Mouse (Mus musculus) macrophage (primary cell): ENCODE data around the gene Emc10. TPM values are rescaled to one million over a fixed set of nuclear protein-coding genes. Genes with fewer than 3 reads are reported as not detected.

ENCODE experiments used
- H3K27ac ChIP-seq: fragments of 350-480 bp; formaldehyde crosslinking; 2 replicates; pipeline ENCODE4 v1.9.0; 2021
- H3K36me3 ChIP-seq: fragments of 350-480 bp; formaldehyde crosslinking; 2 replicates; pipeline ENCODE4 v1.9.0; 2021; ENCODE audit errors: inconsistent target
- H3K4me3 ChIP-seq: fragments of 350-480 bp; formaldehyde crosslinking; 2 replicates; pipeline ENCODE4 v1.9.0; 2021; ENCODE audit errors: inconsistent target
- H3K79me2 ChIP-seq: fragments of 350-480 bp; formaldehyde crosslinking; 2 replicates; pipeline ENCODE4 v1.9.0; 2021; ENCODE audit errors: inconsistent target
- WGBS: methylation state at CpG from one replicate; pipeline ENCODE4 v1.1.7; 2026; ENCODE audit warnings: inconsistent platforms; ENCODE audit not compliant: missing documents; 5-methylcytosine and 5-hydroxymethylcytosine counted together
- polyA plus RNA-seq: library from polyadenylated mRNA; stranded (reverse); fragments of 250-400 nt; gene quantifications from 3 replicates; pipeline ENCODE4 v1.2.4, GENCODE M21; 2018; ENCODE audit warnings: inconsistent platforms

Gene Emc10
- polyA plus RNA-seq, 1 experiment from 2014 or later = 35.5 TPM

DNA sequence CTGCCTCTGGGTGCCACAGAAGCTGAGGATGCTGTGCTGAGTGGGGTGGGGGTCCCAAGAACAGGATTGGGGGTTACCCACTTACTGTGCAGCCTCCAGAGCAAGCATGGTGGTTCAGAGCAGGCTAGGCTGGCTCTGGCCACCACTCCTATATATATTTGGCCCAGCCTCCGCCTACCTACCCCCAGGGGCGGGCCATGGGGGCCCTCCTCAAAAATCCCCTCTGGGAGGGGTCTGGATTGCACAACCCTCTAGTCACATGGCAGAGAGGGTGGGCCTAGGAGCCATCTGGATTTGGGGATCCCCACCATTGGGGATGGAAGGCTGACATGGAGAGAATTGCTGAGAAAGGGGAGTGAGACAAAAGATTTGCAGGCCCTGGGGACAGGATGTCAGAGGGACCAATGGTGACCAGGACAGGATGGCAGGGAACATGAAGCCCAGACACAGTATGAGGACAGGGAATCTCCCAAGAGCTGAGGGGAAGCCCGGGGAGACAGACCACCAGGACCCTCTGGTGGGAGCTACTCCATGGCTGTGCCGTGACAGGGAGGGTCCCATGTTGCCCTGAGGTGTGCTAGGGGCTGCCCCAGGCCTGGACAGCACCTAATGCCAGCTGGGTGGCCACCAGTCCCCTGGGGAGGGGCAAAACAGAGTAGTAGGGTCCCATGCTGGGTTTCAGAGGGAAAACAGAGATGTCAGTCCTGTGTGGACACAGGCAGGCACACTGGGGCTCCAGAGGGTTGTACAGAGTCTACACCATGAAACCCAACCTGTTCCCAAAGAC lies 35.8 kb upstream of the Emc10 start, which contains the start of gene Spib:
Gene Spib (minus strand): TSS at position 126 of the 787 bp plus-strand sequence.
- H3K36me3 ChIP-seq = no peaks in the 10 kb centered on the region
- WGBS = 89% methylated on average over 4 of the region's 4 CpGs

GRCm38 (mm10) chr7:44531207-44531606 lies 34.9 kb upstream of the Emc10 start:
- 32% methylated on average over 5 of the region's 5 CpGs for WGBS
- no peak overlapping the region for H3K27ac ChIP-seq
- H3K36me3 ChIP-seq = no peaks in the 10 kb centered on the region
- H3K4me3 ChIP-seq = no peak overlapping the region
- H3K79me2 ChIP-seq = no peaks in the 10 kb centered on the region

More for the DNA sequence above, 35.8 kb upstream of the Emc10 start, which contains the start of gene Spib:
- no peak within 1 kb of the TSS for H3K27ac ChIP-seq
- no peaks in the 10 kb centered on the region for H3K79me2 ChIP-seq
- no peak within 1 kb of the TSS for H3K4me3 ChIP-seq

DNA sequence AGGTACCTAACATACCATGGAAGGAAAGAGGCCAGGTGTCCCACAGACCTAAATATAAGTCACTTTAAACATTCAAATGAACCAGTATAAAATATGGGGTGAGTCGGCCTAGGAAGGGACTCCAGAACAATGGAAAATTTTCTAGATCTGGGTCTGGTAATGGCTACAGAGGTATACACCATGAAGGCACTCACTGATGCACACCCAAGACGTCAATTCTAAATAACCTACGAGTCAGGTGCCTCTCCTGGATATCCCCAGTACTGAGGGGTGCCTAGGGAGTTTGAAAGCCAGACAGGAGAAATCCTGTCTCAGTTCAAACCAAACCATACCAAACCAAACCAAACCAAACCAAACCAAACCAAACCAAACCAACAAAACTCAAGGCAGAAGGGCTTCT lies 34.2 kb upstream of the Emc10 start:
- WGBS = 82% methylated on average over 2 of the region's 3 CpGs
- Histone ChIP-seq H3K27ac (no peak overlapping the region), H3K36me3 (no peaks in the 10 kb centered on the region), H3K4me3 (no peak overlapping the region), H3K79me2 (no peaks in the 10 kb centered on the region)

DNA sequence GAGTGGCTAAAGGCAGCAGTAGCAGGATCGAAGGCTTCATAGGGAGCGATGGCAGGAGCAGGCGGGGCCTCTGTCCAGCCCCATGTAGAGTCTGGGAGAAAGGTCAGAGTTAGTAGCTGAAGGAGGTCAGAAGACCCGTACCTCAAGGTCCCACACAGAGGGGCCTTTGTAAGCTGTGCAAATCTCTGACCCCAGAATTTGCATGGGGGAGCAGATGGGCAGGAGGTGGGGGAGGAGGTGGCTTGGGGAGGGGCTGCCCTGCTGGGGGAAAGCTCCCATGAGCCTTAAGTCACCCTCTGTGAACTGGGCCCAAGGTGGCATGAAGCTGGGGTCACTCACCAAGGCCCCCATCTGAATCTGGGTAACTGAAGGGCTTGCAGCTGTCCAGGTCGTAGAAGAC lies 33.2 kb upstream of the Emc10 start:
- H3K36me3 ChIP-seq = no peaks in the 10 kb centered on the region
- 97% methylated on average over 5 of the region's 5 CpGs for WGBS
- no peaks in the 10 kb centered on the region for H3K79me2 ChIP-seq
- no peak overlapping the region for H3K4me3 ChIP-seq
- no peak overlapping the region for H3K27ac ChIP-seq

GRCm38 (mm10) chr7:44527483-44528398 lies 31.4 kb upstream of the Emc10 start:
- H3K36me3 ChIP-seq = no peaks in the 10 kb centered on the region
- no peaks in the 10 kb centered on the region for H3K79me2 ChIP-seq
- WGBS = 6% methylated on average over 40 of the region's 40 CpGs
- peak overlapping the region; percentile 32 for H3K4me3 ChIP-seq
- H3K27ac ChIP-seq = peak overlapping the region; percentile 36; the same call in 1 of the 2 replicates

GRCm38 (mm10) chr7:44526414-44527154 lies 30.3 kb upstream of the Emc10 start:
- H3K4me3 ChIP-seq = no peak overlapping the region
- H3K79me2 ChIP-seq = no peaks in the 10 kb centered on the region
- H3K27ac ChIP-seq = no peak overlapping the region
- 92% methylated on average over 14 of the region's 14 CpGs for WGBS
- no peaks in the 10 kb centered on the region for H3K36me3 ChIP-seq

GRCm38 (mm10) chr7:44525126-44525832 lies 28.9 kb upstream of the Emc10 start:
- Histone ChIP-seq H3K4me3 (no peak overlapping the region), H3K79me2 (no peaks in the 10 kb centered on the region), H3K27ac (no peak overlapping the region), H3K36me3 (no peaks in the 10 kb centered on the region)
- WGBS = 44% methylated on average over 20 of the region's 22 CpGs

DNA sequence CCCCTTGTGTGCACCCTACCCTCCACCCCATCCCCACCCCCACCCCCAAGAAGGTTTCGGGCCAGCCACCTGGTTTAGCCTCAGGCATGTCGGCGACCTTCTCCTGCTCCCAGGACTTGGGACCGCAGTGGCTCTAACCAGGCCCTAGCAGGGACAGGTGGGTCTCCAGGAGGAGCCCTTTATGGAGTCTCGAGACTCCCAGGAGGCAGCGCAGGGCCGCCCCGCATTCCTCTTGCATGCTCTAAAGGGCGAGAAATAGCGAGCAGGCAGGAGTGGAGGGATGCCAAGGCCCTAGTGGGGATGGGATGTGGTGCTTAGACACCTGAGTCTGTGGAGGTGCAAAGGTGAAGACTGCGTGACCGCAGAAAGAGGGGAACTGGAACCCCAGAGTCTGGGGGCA lies 28.2 kb upstream of the Emc10 start, which contains the start of gene Mybpc2:
Gene Mybpc2 (minus strand): TSS at position 155 of the 400 bp plus-strand sequence.
- Histone ChIP-seq H3K79me2 (no peaks in the 10 kb centered on the region), H3K27ac (no peak within 1 kb of the TSS), H3K4me3 (no peak within 1 kb of the TSS), H3K36me3 (no peaks in the 10 kb centered on the region)
- WGBS = 56% methylated on average over 8 of the region's 12 CpGs

GRCm38 (mm10) chr7:44523056-44523455 lies 26.7 kb upstream of the Emc10 start:
- Histone ChIP-seq H3K4me3 (no peak overlapping the region), H3K36me3 (no peaks in the 10 kb centered on the region), H3K27ac (no peak overlapping the region), H3K79me2 (no peaks in the 10 kb centered on the region)
- WGBS = 78% methylated on average over 2 of the region's 2 CpGs

GRCm38 (mm10) chr7:44521710-44522109 lies 25.4 kb upstream of the Emc10 start:
- Histone ChIP-seq H3K36me3 (no peaks in the 10 kb centered on the region), H3K4me3 (no peak overlapping the region), H3K27ac (no peak overlapping the region), H3K79me2 (no peaks in the 10 kb centered on the region)
- WGBS = 5% methylated on average over 20 of the region's 20 CpGs

- Histone ChIP-seq H3K36me3 (no peaks in the 10 kb centered on the region), H3K27ac (no peak overlapping the region), H3K4me3 (no peak overlapping the region), H3K79me2 (no peaks in the 10 kb centered on the region)
- 73% methylated on average over 3 of the region's 3 CpGs for WGBS
Observed at GRCm38 (mm10) chr7:44520990-44521389, 24.7 kb upstream of the Emc10 start.

DNA sequence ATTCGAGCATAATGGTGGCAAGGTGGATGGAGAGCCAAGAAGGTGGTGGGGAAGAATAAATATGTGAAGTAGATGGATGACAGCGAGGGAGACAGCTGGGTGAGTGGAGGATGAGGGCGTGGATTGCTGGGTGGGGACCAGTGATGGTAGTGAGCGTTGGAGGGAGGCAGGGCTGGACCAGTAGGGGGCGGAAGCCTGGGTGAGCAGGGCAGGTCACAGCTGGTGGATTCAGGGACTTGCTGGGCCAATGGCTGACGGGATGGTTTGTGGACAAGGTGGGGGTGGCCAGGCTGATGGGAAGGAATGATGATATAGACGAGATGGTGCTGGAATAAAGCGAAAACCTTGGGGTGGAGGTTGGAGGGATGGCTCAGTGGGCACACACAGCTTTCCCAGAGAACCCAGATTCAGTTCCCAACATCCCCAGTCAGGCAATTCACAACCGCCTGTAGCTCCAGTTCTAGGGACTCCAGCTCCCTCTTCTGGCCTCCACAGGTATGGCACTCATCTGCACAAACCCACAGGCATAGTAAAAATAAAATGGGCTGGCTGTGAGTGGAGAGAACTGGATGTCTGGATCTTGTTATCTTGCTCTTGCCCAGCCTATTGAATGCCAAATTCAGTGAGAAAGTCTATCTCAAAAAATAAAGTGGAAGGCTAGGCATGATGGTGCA lies 23.0 kb upstream of the Emc10 start:
- no peaks in the 10 kb centered on the region for H3K36me3 ChIP-seq
- no peaks in the 10 kb centered on the region for H3K79me2 ChIP-seq
- WGBS = 64% methylated on average over 9 of the region's 9 CpGs
- H3K27ac ChIP-seq = no peak overlapping the region
- no peak overlapping the region for H3K4me3 ChIP-seq

DNA sequence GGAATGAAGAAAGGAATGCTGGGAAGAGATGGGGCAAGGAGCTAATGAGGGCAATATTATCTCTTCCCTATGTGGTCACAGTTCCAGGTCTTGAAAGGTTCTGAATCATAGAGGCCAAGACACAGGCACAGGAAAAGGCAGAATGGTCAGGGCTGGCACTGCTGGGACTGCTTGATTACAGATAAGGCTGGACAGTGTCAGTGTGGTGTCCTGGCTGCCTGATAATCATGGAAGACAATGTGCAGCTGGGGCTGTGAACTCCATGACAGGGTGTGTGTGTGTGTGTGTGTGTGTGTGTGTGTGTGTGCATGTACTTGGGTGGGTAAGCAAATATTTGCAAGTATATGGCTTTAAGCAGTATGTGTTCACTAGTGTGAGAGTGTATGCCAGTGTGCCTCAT lies 11.2 kb upstream of the Emc10 start:
- Histone ChIP-seq H3K79me2 (no peaks in the 10 kb centered on the region), H3K36me3 (no peaks in the 10 kb centered on the region), H3K27ac (no peak overlapping the region), H3K4me3 (no peak overlapping the region)
